Mouse (Mus musculus) lung, postnatal 0 days (tissue): Measurements from ENCODE around the gene Slc35e3.

ENCODE experiments used
- CTCF ChIP-seq: IDR thresholded peaks from 2 replicates; pipeline ENCODE4 v1.5.1; 2016; ENCODE audit warnings: antibody characterized with exemption, mild to moderate bottlenecking
- EP300 ChIP-seq: IDR thresholded peaks from 2 replicates; pipeline ENCODE4 v1.6.1; 2016; ENCODE audit warnings: antibody characterized with exemption, mild to moderate bottlenecking, control low read depth

DNA sequence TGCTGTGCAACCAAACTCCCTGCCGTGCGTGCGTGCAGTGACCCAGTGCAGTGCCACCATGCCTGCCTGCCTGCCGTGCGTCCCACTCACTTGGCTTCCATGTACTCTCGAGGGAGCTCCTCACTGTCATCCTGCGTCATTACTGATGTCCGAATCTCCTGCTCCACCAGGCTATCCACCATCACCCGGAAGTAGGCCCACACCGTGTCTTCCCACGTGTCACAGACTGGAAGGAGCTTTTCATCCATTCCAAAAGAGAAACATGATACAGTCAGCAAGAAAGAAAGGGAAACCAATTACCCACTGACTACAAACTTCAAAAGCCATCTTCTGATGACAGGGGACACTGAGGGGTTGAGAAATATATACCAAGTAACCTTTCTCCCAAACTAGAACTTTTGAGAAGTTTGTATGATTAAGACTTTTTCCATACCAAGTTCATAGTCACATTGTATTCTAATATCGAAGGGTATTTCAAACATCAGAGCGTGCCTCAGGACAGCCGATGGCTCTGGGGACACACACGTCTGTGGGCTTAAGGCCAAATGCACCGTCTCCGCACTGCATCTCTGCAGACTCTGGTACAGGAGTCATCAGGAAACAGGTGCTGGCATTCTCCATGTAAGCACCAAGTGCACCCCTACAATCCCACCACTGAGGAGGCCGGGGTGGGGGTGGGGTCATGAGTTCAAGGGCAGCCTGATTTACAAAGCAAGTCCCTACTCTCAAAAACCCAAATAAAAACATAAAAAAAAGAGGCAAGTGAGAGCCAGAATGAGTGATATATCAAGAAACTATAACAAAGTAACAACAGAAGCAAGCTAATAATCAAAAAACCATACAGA lies 24.3 kb upstream of the Slc35e3 start:
- TF ChIP-seq CTCF (no peak), EP300 (no peak)
